Mouse (Mus musculus): ENCODE data around the gene Fermt2. TPM values are rescaled to one million over a fixed set of nuclear protein-coding genes. Genes with fewer than 3 reads are reported as not detected.

The Fermt2 gene
- 1 to 10 TPM in 1 of 2 experiments, under 1 TPM in 1; 0.18 to 1.6 TPM for polyA plus RNA-seq (2017; shearing (Covaris generic))

GRCm38 (mm10) chr14:45529411-45530363, at the start of gene Fermt2:
Gene Fermt2 (minus strand): TSS chr14:45530118.

Other genes starting within 250 kb of the Fermt2 start
- 10 to 100 TPM; 51.4 to 57.5 TPM for gene Ero1l, start 211.3 kb downstream of the Fermt2 start, polyA plus RNA-seq (2017; shearing (Covaris generic))
- 100 to 1,000 TPM; 129 to 138 TPM for gene Psmc6, start 200.3 kb downstream of the Fermt2 start, polyA plus RNA-seq (2017; shearing (Covaris generic))
- gene Styx, start 179.0 kb downstream of the Fermt2 start, polyA plus RNA-seq (2017; shearing (Covaris generic)) = 1 to 10 TPM; 5.6 to 7.5 TPM
- 10 to 100 TPM; 66.1 to 78.1 TPM for gene Gnpnat1, start 125.2 kb downstream of the Fermt2 start, polyA plus RNA-seq (2017; shearing (Covaris generic))
- 10 to 100 TPM; 31.9 to 36.2 TPM for gene Ddhd1, start 128.0 kb upstream of the Fermt2 start, polyA plus RNA-seq (2017; shearing (Covaris generic))

Measured in inflammation-experienced regulatory T-cells (primary cell).